ENCODE assay signal across 8 mouse cellular contexts in genomic region chr11:11820251-11820650, GRCm38 (mm10). TPM values are rescaled to one million over a fixed set of nuclear protein-coding genes. Genes with fewer than 3 reads are reported as not detected.
DNase-seq lines count a peak whose midpoint lies in the region; ATAC-seq and TF ChIP-seq lines count a peak whose summit lies in the region.

No protein-coding gene starts in this region.

- no peak overlapping the region for H3K4me3 ChIP-seq in layer of hippocampus, adult 2 months

- peak; percentile 93 for TF ChIP-seq CTCF in layer of hippocampus, adult 2 months (conservative IDR thresholded peaks at IDR 0.05)

- H3K27ac ChIP-seq in layer of hippocampus, adult 2 months, result no peak overlapping the region

- peak; percentile 83 for DNase-seq in Muller cell, postnatal 12 days (ENCODE audit: inconsistent ontology term)
- peak; percentile 63 for DNase-seq in cerebellum, adult 8-10 months
- peak; percentile 96 for DNase-seq in forelimb bud, embryonic 11.5 days (ENCODE audit: low read depth, low spot score)
- DNase-seq in layer of hippocampus, adult 2 months (ENCODE audit: low spot score in 2 of 2), result peak; percentile 83 to 86
- peak; percentile 55 to 80 for DNase-seq in lung, adult 18-20 months
- DNase-seq in thymus, postnatal 14 days, result peak; percentile 78

- peak; percentile 81 to 87 for ATAC-seq in hematopoietic stem cell, adult 5-6 weeks (replicated peaks in 1 of 2; ENCODE audit: insufficient read depth in 1 of 2, low FRiP score in 2 of 2, low TSS enrichment in 1 of 2, low read depth in 1 of 2, poor library complexity in 2 of 2, severe bottlenecking in 2 of 2)
- peak; percentile 75; the same call in 1 of the 2 replicates for ATAC-seq in neutrophil, adult 5-6 weeks (ENCODE audit: extremely low read depth, insufficient number of reproducible peaks, low FRiP score, poor library complexity, severe bottlenecking)

RNA-seq across cellular contexts. Expression of gene Fignl1, which starts 11.5 kb away (rescaled TPM):
- 68.5 and 68.9 TPM in 2 replicates for total RNA-seq in hematopoietic stem cell, adult 5-6 weeks (2017)
- total RNA-seq in layer of hippocampus, adult 2 months (2021), result under 1 TPM; 0.61 to 0.67 TPM
- total RNA-seq in neutrophil, adult 5-6 weeks (2017), result 1.5 and 2.6 TPM in 2 replicates

Comparison
In these comparisons a context has a peak if more than half of its experiments do, and no peak if none do; other contexts are left out.
1. RNA of gene Fignl1, which starts 11.5 kb away (total RNA-seq): 68.5 to 68.9 TPM in hematopoietic stem cell, adult 5-6 weeks; 1.5 to 2.6 TPM in neutrophil, adult 5-6 weeks and 0.61 to 0.67 TPM in layer of hippocampus, adult 2 months; every median in the first group is over 10 times any median in the second.
2. Peak in every context shown above with its lines, with median percentiles within 50 percentile points of each other: DNase-seq.